Mouse (Mus musculus) bone marrow macrophage, adult 2 months (primary cell): ENCODE measurements at regions not wholly inside any gene's neighbourhood (a gene's known extent, or its start where the extent isn't known, plus 50 kb on each side); places are given as distances from the start of the nearest gene placed in this dataset.

Source experiments
- CTCF ChIP-seq: IDR thresholded peaks from 2 replicates; pipeline ENCODE4 v1.5.1; 2012; ENCODE audit warnings: low read depth, mild to moderate bottlenecking, low read length, moderate library complexity
- POLR2A ChIP-seq: IDR thresholded peaks from 2 replicates; pipeline ENCODE4 v1.6.1; 2012; ENCODE audit warnings: mild to moderate bottlenecking, low read depth, low read length, borderline replicate concordance

GRCm38 (mm10) chr8:18175544-18176092, 802.4 kb downstream of the Defb40 start:
- no peak for TF ChIP-seq CTCF
- no peak for TF ChIP-seq POLR2A
